Mouse (Mus musculus): Measurements from ENCODE around the gene Prss46.

GRCm38 (mm10) chr9:110797866-110798265 lies 46.4 kb upstream of the Prss46 start, which contains the start of gene Prss42:
- no peak for TF ChIP-seq TCF12 (IDR thresholded peaks at IDR 0.05; ENCODE audit: insufficient read depth, poor library complexity, severe bottlenecking)
- TF ChIP-seq POLR2A (IDR thresholded peaks at IDR 0.05; ENCODE audit: insufficient read length, low read depth) = no peak
- no peak for TF ChIP-seq REST (IDR thresholded peaks at IDR 0.05; ENCODE audit: insufficient read depth, insufficient read length)
- no peak for TF ChIP-seq MAX (IDR thresholded peaks at IDR 0.05; ENCODE audit: low read depth)
